Mouse (Mus musculus): ENCODE data around the gene Fnd3c2. TPM values are rescaled to one million over a fixed set of nuclear protein-coding genes. Genes with fewer than 3 reads are reported as not detected.

Fnd3c2 gene
- polyA plus RNA-seq, 1 experiment: 0.55 TPM

DNA sequence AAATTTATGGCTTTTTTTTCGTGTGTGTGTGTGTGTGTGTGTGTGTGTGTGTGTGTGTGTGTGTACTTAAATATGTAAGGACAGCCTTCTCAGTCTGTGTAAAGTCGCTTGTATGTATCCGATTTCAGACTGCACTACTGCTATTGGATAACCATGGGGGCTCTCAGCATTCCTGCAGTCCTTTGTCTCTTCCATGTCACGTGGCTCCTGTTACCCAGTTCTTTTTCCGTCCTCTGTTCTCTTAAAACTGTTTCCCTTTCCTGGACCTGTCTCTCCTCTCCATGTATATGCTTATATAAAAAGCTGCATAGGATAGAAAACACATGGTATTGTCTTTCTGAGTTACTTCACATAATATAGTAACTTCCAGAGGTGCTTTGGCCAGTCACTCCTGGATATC lies 69.5 kb downstream of the Fnd3c2 start:
- Histone ChIP-seq H3K9ac (ENCODE audit: low read depth, poor library complexity, severe bottlenecking) (0 out of 2 replicates have a peak overlapping the region, but pooled peaks have one; percentile 69), H3K4me1 (ENCODE audit: control insufficient read depth, insufficient read depth, low read length) (no peaks in the 10 kb centered on the region), H3K4me3 (ENCODE audit: low read depth, low read length) (no peak overlapping the region), H3K9me3 (replicated peaks; ENCODE audit: control insufficient read depth, insufficient read depth, low read length, poor library complexity, severe bottlenecking) (no peaks in the 10 kb centered on the region), H3K27ac (ENCODE audit: insufficient read depth, low read length) (peak overlapping the region; percentile 96), H3K27me3 (ENCODE audit: control insufficient read depth, insufficient read depth, low read length, poor library complexity, severe bottlenecking) (no peaks in the 10 kb centered on the region), H3K36me3 (ENCODE audit: control insufficient read depth, insufficient read depth, low read length, poor library complexity, severe bottlenecking) (peaks cover 13% of the 10 kb centered on the region)
- no peak for TF ChIP-seq EP300 (IDR thresholded peaks at IDR 0.05; ENCODE audit: insufficient read depth, low read depth, low read length)
- no peak for TF ChIP-seq CTCF (IDR thresholded peaks at IDR 0.05; ENCODE audit: low read depth, low read length)
- no peak for TF ChIP-seq POLR2A (IDR thresholded peaks at IDR 0.05; ENCODE audit: insufficient read depth, low read length)

Other genes starting within 250 kb of the Fnd3c2 start
- 38.9 and 39.3 TPM in 2 replicates for gene Magt1, start 243.5 kb downstream of the Fnd3c2 start, polyA plus RNA-seq (2011; ENCODE audit: insufficient read depth, insufficient read length, low read depth, missing spikeins)
- 722 and 811 TPM in 2 replicates for gene Cox7b, start 239.7 kb downstream of the Fnd3c2 start, polyA plus RNA-seq (2011; ENCODE audit: insufficient read depth, insufficient read length, low read depth, missing spikeins)
- 19.8 and 24.0 TPM in 2 replicates for gene Atp7a, start 228.1 kb downstream of the Fnd3c2 start, polyA plus RNA-seq (2011; ENCODE audit: insufficient read depth, insufficient read length, low read depth, missing spikeins)
- not detected in 2 replicates for gene Tlr13, start 112.2 kb downstream of the Fnd3c2 start, polyA plus RNA-seq (2011; ENCODE audit: insufficient read depth, insufficient read length, low read depth, missing spikeins)
- 877 and 973 TPM in 2 replicates for gene Pgk1, start 68.3 kb downstream of the Fnd3c2 start, polyA plus RNA-seq (2011; ENCODE audit: insufficient read depth, insufficient read length, low read depth, missing spikeins)
- gene Taf9b, start 34.2 kb downstream of the Fnd3c2 start, polyA plus RNA-seq (2011; ENCODE audit: insufficient read depth, insufficient read length, low read depth, missing spikeins): 1.6 TPM in 2 replicates
- 69.0 and 70.9 TPM in 2 replicates for gene Fndc3c1, start 230.0 kb upstream of the Fnd3c2 start, polyA plus RNA-seq (2011; ENCODE audit: insufficient read depth, insufficient read length, low read depth, missing spikeins)

Measured in ES-Bruce4 (cell line).